Mouse (Mus musculus) urinary bladder, adult 2 months (tissue): Measurements from ENCODE around the gene Sobp. TPM values are rescaled to one million over a fixed set of nuclear protein-coding genes. Genes with fewer than 3 reads are reported as not detected.

Experiments used
- DNase-seq: peaks from one replicate; pipeline ENCODE4 v3.0.0; 2022; ENCODE audit warnings: low spot score
- polyA plus RNA-seq: library from polyadenylated mRNA; depleted of rRNA; stranded (reverse); fragments of >200 nt; gene quantifications from 2 replicates; pipeline ENCODE4 v1.2.3, GENCODE M21; 2012

Sobp gene
- polyA plus RNA-seq, 1 experiment = 1.2 TPM

- DNase-seq = no peak
Measured at GRCm38 (mm10) chr10:43086888-43087287, 87.4 kb downstream of the Sobp start.

GRCm38 (mm10) chr10:43084087-43084366 is 90.3 kb downstream of the Sobp start:
- no peak for DNase-seq

GRCm38 (mm10) chr10:43083288-43084086 is 90.8 kb downstream of the Sobp start:
- DNase-seq = no peak

- DNase-seq = no peak
Measured at GRCm38 (mm10) chr10:43081316-43081715, 93.0 kb downstream of the Sobp start.

- DNase-seq = no peak
Measured at GRCm38 (mm10) chr10:43075535-43076152, 98.7 kb downstream of the Sobp start.

GRCm38 (mm10) chr10:43073281-43073680 is 101.0 kb downstream of the Sobp start:
- no peak for DNase-seq

- no peak for DNase-seq
Measured at GRCm38 (mm10) chr10:43070893-43071292, 103.4 kb downstream of the Sobp start.

GRCm38 (mm10) chr10:43065331-43065730 is 109.0 kb downstream of the Sobp start:
- no peak for DNase-seq

GRCm38 (mm10) chr10:43061519-43062105 is 112.7 kb downstream of the Sobp start:
- no peak for DNase-seq

GRCm38 (mm10) chr10:43055405-43055804 is 118.9 kb downstream of the Sobp start:
- DNase-seq = no peak

GRCm38 (mm10) chr10:43054776-43055175 is 119.6 kb downstream of the Sobp start:
- DNase-seq = no peak

GRCm38 (mm10) chr10:43053861-43054560 is 120.3 kb downstream of the Sobp start:
- no peak for DNase-seq

- DNase-seq = no peak
Measured at GRCm38 (mm10) chr10:43052462-43052861, 121.9 kb downstream of the Sobp start.

GRCm38 (mm10) chr10:43047804-43048348 is 126.5 kb downstream of the Sobp start:
- DNase-seq = no peak

- no peak for DNase-seq
Measured at GRCm38 (mm10) chr10:43043351-43044209, 130.8 kb downstream of the Sobp start.

- no peak for DNase-seq
Measured at GRCm38 (mm10) chr10:43042591-43043327, 131.6 kb downstream of the Sobp start.

GRCm38 (mm10) chr10:43041794-43042193 is 132.5 kb downstream of the Sobp start:
- DNase-seq = no peak

- no peak for DNase-seq
Measured at GRCm38 (mm10) chr10:43037455-43037793, 136.9 kb downstream of the Sobp start.

- DNase-seq = no peak
Measured at GRCm38 (mm10) chr10:43036646-43037454, 137.5 kb downstream of the Sobp start.

GRCm38 (mm10) chr10:43035579-43035978 is 138.8 kb downstream of the Sobp start:
- DNase-seq = no peak
